Mouse (Mus musculus): ENCODE measurements around the gene Mtmr2.

The Mtmr2 gene

GRCm38 (mm10) chr9:13807657-13808056, 59.4 kb downstream of the Mtmr2 start:
- no peak for DNase-seq (ENCODE audit: low read depth)

- no peak for DNase-seq (ENCODE audit: low read depth)
Measured at GRCm38 (mm10) chr9:13809937-13810336, 61.7 kb downstream of the Mtmr2 start.

GRCm38 (mm10) chr9:13818369-13818768, 70.2 kb downstream of the Mtmr2 start:
- no peak for DNase-seq (ENCODE audit: low read depth)

- no peak for DNase-seq (ENCODE audit: low read depth)
Measured at GRCm38 (mm10) chr9:13820774-13821173, 72.6 kb downstream of the Mtmr2 start.

- DNase-seq (ENCODE audit: low read depth): peak; percentile 30
Measured at GRCm38 (mm10) chr9:13825896-13826295, 77.7 kb downstream of the Mtmr2 start.

GRCm38 (mm10) chr9:13826391-13826805, 78.2 kb downstream of the Mtmr2 start:
- DNase-seq (ENCODE audit: low read depth): peak; percentile 47

- peak; percentile 97 for DNase-seq (ENCODE audit: low read depth)
Measured at GRCm38 (mm10) chr9:13826832-13827405, 78.7 kb downstream of the Mtmr2 start, which contains the start of gene Cep57. Gene Cep57, minus strand, starts transcription at chr9:13827107.

- peak; percentile 100 for DNase-seq (ENCODE audit: low read depth)
Measured at GRCm38 (mm10) chr9:13827406-13828086, 79.3 kb downstream of the Mtmr2 start, which contains the start of gene Fam76b. Gene Fam76b, plus strand, starts transcription at chr9:13827716.

GRCm38 (mm10) chr9:13828087-13828441, 79.9 kb downstream of the Mtmr2 start:
- DNase-seq (ENCODE audit: low read depth): peak; percentile 23

- DNase-seq (ENCODE audit: low read depth): no peak
Measured at GRCm38 (mm10) chr9:13835256-13835655, 87.0 kb downstream of the Mtmr2 start.

- DNase-seq (ENCODE audit: low read depth): no peak
Measured at GRCm38 (mm10) chr9:13836726-13837125, 88.5 kb downstream of the Mtmr2 start.

- DNase-seq (ENCODE audit: low read depth): no peak
Measured at GRCm38 (mm10) chr9:13847591-13847990, 99.4 kb downstream of the Mtmr2 start.

GRCm38 (mm10) chr9:13848481-13849480, 100.6 kb downstream of the Mtmr2 start:
- DNase-seq (ENCODE audit: low read depth): peak; percentile 31

GRCm38 (mm10) chr9:13853876-13854275, 105.7 kb downstream of the Mtmr2 start:
- DNase-seq (ENCODE audit: low read depth): no peak

Data from c-Kit-positive CD71-positive TER-119-negative erythroid progenitor cells, embryonic 14.5 days (primary cell).